Mouse (Mus musculus) embryonic fibroblast, embryonic 13.5 days (primary cell): ENCODE data around the gene Nsun5. TPM values are rescaled to one million over a fixed set of nuclear protein-coding genes. Genes with fewer than 3 reads are reported as not detected.

ENCODE experiments used
- H3K27ac ChIP-seq: 2 replicates; pipeline ENCODE4 v1.5.1; 2012; ENCODE audit warnings: low read length, control low read depth, inconsistent platforms; ENCODE audit not compliant: insufficient read depth
- H3K4me1 ChIP-seq: 2 replicates; pipeline ENCODE4 v1.6.1; 2011; ENCODE audit warnings: low read length; ENCODE audit not compliant: control insufficient read depth, insufficient read depth
- H3K4me3 ChIP-seq: 2 replicates; pipeline ENCODE4 v1.5.1; 2011; ENCODE audit warnings: mild to moderate bottlenecking, control low read depth, low read length; ENCODE audit not compliant: insufficient read depth
- CTCF ChIP-seq: IDR thresholded peaks from 2 replicates; pipeline ENCODE4 v1.5.1; 2011; ENCODE audit warnings: mild to moderate bottlenecking, control low read depth, low read length, moderate library complexity, borderline replicate concordance; ENCODE audit not compliant: insufficient read depth
- POLR2A ChIP-seq: IDR thresholded peaks from 2 replicates; pipeline ENCODE4 v1.6.1; 2011; ENCODE audit warnings: low read depth, mild to moderate bottlenecking, control low read depth, low read length, moderate library complexity
- polyA plus RNA-seq: library from polyadenylated mRNA; stranded (reverse); fragments of >200 nt; gene quantifications from 2 replicates; pipeline ENCODE4 v1.2.4, GENCODE M21; 2011; ENCODE audit warnings: low read depth; ENCODE audit not compliant: missing spikeins, insufficient read length

The Nsun5 gene
- polyA plus RNA-seq, 1 experiment, result 14.0 TPM

DNA sequence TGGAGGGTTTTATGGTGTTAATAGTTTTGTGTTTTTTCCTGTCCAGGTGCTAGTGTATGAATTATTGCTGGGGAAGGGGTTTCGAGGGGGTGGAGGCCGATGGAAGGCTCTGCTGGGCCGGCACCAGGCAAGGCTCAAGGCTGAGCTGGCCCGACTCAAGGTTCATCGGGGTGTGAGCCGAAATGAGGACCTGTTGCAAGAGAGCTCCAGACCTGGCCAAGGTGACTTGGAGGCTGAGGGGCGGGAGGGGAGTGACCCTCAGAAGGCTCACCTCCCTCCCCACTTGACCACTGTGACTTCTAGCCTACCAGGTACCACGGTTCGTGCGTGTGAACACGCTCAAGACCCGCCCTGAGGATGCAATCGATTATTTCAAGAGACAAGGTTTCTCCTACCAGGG lies 1.4 kb downstream of the Nsun5 start:
- no peak for TF ChIP-seq CTCF
- TF ChIP-seq POLR2A, result no peak

DNA sequence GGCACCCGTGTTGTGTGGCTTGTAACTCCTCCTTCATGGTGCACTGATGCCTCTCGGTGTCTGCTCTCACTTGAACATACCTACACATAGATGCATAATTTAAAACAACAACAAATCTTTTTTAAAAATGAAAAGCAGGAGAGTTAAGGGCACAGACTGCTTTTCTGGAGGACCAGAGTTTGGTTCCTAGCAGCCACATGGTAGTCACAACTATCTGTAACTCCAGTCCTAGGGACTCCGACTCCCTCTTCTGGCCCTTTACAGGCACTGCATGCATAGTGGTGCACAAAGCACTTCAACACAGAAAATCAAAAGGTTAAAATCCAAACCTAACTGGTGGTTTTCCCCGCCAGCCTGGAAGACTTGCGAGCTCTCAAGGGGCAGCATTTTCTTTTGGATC lies 3.8 kb downstream of the Nsun5 start:
- H3K4me3 ChIP-seq, result no peak overlapping the region
- H3K4me1 ChIP-seq, result peaks cover 3% of the 10 kb centered on the region; the same call in 1 of the 2 replicates
- H3K27ac ChIP-seq, result no peak overlapping the region
- no peak for TF ChIP-seq POLR2A
- no peak for TF ChIP-seq CTCF

More for the DNA sequence above, 1.4 kb downstream of the Nsun5 start:
- Histone ChIP-seq H3K4me3 (no peak overlapping the region), H3K4me1 (peaks cover 3% of the 10 kb centered on the region; the same call in 1 of the 2 replicates), H3K27ac (no peak overlapping the region)

DNA sequence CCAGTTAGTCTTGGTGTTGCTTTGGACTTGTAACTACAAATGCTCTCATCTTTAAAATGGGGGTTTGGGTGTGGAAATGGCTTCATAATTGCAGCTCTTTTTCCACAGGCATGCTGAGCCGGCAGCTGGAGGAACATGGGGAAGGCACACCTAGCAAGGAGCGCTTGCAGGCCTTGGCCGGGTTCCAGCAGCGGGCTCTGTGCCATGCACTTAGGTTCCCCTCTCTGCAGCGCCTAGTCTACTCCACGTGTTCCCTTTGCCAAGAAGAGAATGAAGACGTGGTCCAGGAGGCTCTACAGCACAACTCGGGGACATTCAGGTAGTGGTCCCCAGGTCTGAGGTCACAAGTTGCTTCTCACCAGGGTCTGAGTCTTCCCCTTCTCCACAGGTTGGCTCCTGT lies 5.4 kb downstream of the Nsun5 start:
- no peak overlapping the region for H3K27ac ChIP-seq

GRCm38 (mm10) chr5:135376341-135376740 lies 6.6 kb downstream of the Nsun5 start:
- no peak overlapping the region for H3K27ac ChIP-seq
- no peak overlapping the region for H3K4me3 ChIP-seq
- no peaks in the 10 kb centered on the region for H3K4me1 ChIP-seq
- TF ChIP-seq CTCF, result no peak

More for the DNA sequence above, 5.4 kb downstream of the Nsun5 start:
- H3K4me1 ChIP-seq, result peaks cover 3% of the 10 kb centered on the region; the same call in 1 of the 2 replicates
- H3K4me3 ChIP-seq, result no peak overlapping the region
- TF ChIP-seq CTCF (no peak), POLR2A (no peak)

DNA sequence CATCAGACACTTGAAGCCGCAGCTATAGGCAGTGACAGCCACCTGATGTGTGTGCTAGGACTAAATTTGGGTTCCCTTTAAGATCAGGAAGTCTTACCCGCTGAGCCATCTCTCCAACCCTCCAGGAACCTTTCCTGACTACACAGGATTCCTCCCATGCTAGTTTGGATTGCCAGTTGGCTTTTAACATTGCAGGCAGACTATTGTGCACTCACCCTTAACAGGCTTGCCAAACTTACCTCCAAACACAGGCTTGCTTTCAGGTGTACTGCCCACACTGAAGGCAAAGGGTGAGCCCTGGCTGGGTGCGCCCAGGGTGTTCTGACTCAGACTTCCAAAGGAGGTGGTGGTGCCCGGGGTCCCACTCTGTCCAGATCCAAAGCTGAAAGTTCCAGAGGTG lies 10.9 kb downstream of the Nsun5 start:
- no peaks in the 10 kb centered on the region for H3K4me1 ChIP-seq
- H3K4me3 ChIP-seq, result no peak overlapping the region
- no peak overlapping the region for H3K27ac ChIP-seq
- TF ChIP-seq POLR2A, result no peak
- TF ChIP-seq CTCF, result no peak

GRCm38 (mm10) chr5:135381356-135381925 lies 11.7 kb downstream of the Nsun5 start:
- TF ChIP-seq POLR2A (no peak), CTCF (no peak)
- Histone ChIP-seq H3K4me3 (no peak overlapping the region), H3K27ac (no peak overlapping the region), H3K4me1 (no peaks in the 10 kb centered on the region)

DNA sequence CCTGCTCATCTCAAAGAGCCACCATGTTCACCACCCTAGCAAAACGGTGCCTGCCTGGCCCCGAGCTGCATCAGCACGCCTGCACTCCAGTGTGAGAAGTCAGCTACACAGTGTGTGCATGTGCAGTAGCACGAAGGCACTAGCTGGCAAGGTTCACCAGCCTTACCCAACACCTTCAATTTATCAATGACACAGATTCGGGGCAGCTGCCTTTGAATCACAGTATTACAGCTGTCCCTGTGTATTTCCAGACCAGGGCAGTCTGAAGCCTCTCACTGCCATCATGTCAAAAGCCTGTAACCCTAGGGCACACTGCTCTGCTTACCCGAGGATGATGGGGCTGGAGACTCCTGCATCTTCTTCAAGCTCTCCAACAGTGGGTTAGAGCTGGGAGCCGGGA lies 13.0 kb downstream of the Nsun5 start:
- TF ChIP-seq POLR2A (no peak), CTCF (no peak)
- H3K27ac ChIP-seq, result no peak overlapping the region
- H3K4me3 ChIP-seq, result no peak overlapping the region
- no peaks in the 10 kb centered on the region for H3K4me1 ChIP-seq

- no peaks in the 10 kb centered on the region for H3K4me1 ChIP-seq
- no peak overlapping the region for H3K4me3 ChIP-seq
- H3K27ac ChIP-seq, result no peak overlapping the region
- TF ChIP-seq CTCF, result no peak
- TF ChIP-seq POLR2A, result no peak
Measured at GRCm38 (mm10) chr5:135383771-135384170, 14.0 kb downstream of the Nsun5 start.

DNA sequence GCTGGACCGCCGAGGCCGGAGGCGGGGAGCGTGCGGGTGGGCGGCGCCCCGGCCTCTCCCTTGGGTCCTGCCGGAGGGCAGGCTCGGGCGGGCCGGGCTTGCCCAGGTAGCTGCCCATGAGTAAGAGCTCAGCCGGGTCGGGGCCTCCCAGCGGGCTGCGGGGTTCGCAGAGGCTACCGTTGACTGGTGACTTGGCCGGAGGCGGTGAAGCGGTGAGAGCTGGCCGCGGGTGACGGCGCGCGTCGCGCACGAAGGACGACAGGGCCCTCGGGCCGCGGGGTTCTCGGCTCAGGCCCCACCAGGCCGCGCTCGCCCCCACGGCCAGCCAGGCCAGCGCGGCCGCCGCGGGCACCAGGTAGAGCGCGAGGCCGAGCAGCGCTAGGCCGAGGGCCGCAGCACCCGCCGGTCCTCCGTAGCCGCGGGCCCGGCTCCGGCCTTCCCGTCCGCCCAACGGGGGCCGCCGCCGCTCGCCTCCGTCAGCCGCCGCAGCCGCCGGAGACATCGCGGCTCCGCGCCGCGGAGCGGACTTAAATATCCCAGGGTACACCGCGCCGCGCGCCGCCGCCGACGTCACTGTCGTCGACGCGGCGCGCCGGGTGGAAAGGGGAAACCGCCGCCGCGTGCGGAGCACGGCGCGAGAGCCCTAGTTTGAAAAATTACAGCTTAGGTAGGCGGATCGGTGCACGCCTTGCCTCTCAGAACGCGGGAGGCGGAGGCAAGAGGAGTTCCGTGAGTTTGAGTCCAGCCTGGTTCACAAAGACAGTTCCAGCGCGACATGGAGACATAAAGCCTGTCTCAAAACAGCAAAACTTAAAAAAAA lies 24.5 kb downstream of the Nsun5 start, which contains the start of gene Pom121:
TSS of gene Pom121 (minus strand) at position 543 of the 820 bp plus-strand sequence.
- H3K27ac ChIP-seq, result peak within 1 kb of the TSS; percentile 60
- H3K4me3 ChIP-seq, result peak within 1 kb of the TSS; percentile 95
- no peaks in the 10 kb centered on the region for H3K4me1 ChIP-seq
- TF ChIP-seq CTCF, result no peak
- peak; percentile 74 for TF ChIP-seq POLR2A

DNA sequence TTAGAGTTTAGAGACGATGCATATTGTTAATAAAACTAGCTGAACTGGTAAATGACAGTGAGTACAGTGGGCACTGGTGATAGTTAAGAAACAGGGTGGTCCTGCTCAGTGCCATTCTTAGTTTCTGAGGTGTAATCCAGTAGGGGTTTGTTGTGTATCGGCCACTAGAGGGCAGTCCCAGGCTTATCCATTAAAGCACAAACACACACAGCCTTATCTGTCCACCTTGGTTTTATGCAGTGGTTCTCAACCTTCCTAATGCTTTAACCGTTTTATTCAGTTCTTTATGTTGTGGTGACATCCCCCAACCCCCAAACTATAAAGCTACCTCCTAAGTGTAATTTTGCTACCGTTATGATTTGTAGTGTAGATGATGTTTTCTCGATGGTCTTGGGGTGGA lies 26.1 kb downstream of the Nsun5 start:
- Histone ChIP-seq H3K4me3 (no peak overlapping the region), H3K4me1 (no peaks in the 10 kb centered on the region), H3K27ac (no peak overlapping the region)
- TF ChIP-seq POLR2A (no peak), CTCF (no peak)
